Mouse (Mus musculus): ENCODE results near the gene Actr10. TPM values are rescaled to one million over a fixed set of nuclear protein-coding genes. Genes with fewer than 3 reads are reported as not detected.
A peak's percentile ranks its signal among the peaks of the same experiment; 100 is the strongest.

The Actr10 gene
- polyA plus RNA-seq, 1 experiment from 2014 or later: 209 TPM

- ATAC-seq (replicated peaks; ENCODE audit: low FRiP score, low TSS enrichment, low read depth) (no peak; the same call in none of the 2 replicates), DNase-seq (ENCODE audit: low spot score) (no peak)
- WGBS: 44% methylated on average over 6 of the region's 12 CpGs
- peaks cover 5% of the 10 kb centered on the region; the same call in 1 of the 2 replicates for H3K4me1 ChIP-seq (replicated peaks; ENCODE audit: control insufficient read depth, insufficient read depth, low read length)
- peak overlapping the region; percentile 98 for H3K4me3 ChIP-seq (ENCODE audit: low read depth, low read length)
- peak overlapping the region; percentile 85 for H3K9ac ChIP-seq (ENCODE audit: low read length)
- H3K36me3 ChIP-seq (ENCODE audit: control insufficient read depth, insufficient read depth, low read length): peaks cover 5% of the 10 kb centered on the region
- H3K27me3 ChIP-seq (replicated peaks; ENCODE audit: control insufficient read depth, insufficient read depth, low read length): no peaks in the 10 kb centered on the region
- peak overlapping the region; percentile 92 for H3K27ac ChIP-seq (ENCODE audit: low read depth)
- 0 out of 2 replicates have a peak, but pooled peaks cover 3% of the 10 kb centered on the region for H3K9me3 ChIP-seq (ENCODE audit: control insufficient read depth, low read length)
- H3K4me2 ChIP-seq (ENCODE audit: low read length): peak overlapping the region; percentile 47
Observed at GRCm38 (mm10) chr12:70937150-70937549, 507 bp upstream of the Actr10 start.

GRCm38 (mm10) chr12:70940806-70941205 is 3.1 kb downstream of the Actr10 start:
- Histone ChIP-seq H3K9me3 (ENCODE audit: control insufficient read depth, low read length) (no peaks in the 10 kb centered on the region), H3K4me3 (ENCODE audit: low read depth, low read length) (no peak overlapping the region), H3K27ac (ENCODE audit: low read depth) (no peak overlapping the region), H3K9ac (ENCODE audit: low read length) (no peak overlapping the region), H3K27me3 (replicated peaks; ENCODE audit: control insufficient read depth, insufficient read depth, low read length) (no peaks in the 10 kb centered on the region), H3K4me2 (ENCODE audit: low read length) (no peak overlapping the region), H3K4me1 (replicated peaks; ENCODE audit: control insufficient read depth, insufficient read depth, low read length) (peaks cover 5% of the 10 kb centered on the region; the same call in 1 of the 2 replicates), H3K36me3 (ENCODE audit: control insufficient read depth, insufficient read depth, low read length) (peaks cover 32% of the 10 kb centered on the region)
- 96% methylated on average over 7 of the region's 7 CpGs for WGBS
- DNase-seq (ENCODE audit: low spot score) (no peak), ATAC-seq (replicated peaks; ENCODE audit: low FRiP score, low TSS enrichment, low read depth) (no peak)

- no peak for ATAC-seq (replicated peaks; ENCODE audit: low FRiP score, low TSS enrichment, low read depth)
- H3K9me3 ChIP-seq (ENCODE audit: control insufficient read depth, low read length): no peaks in the 10 kb centered on the region
- DNase-seq (ENCODE audit: low spot score): no peak
- H3K27me3 ChIP-seq (replicated peaks; ENCODE audit: control insufficient read depth, insufficient read depth, low read length): no peaks in the 10 kb centered on the region
- H3K4me1 ChIP-seq (replicated peaks; ENCODE audit: control insufficient read depth, insufficient read depth, low read length): no peaks in the 10 kb centered on the region
- WGBS: 92% methylated on average over 5 of the region's 5 CpGs
- no peak overlapping the region for H3K4me2 ChIP-seq (ENCODE audit: low read length)
- H3K4me3 ChIP-seq (ENCODE audit: low read depth, low read length): no peak overlapping the region
- H3K27ac ChIP-seq (ENCODE audit: low read depth): no peak overlapping the region
- no peak overlapping the region for H3K9ac ChIP-seq (ENCODE audit: low read length)
- peaks cover 59% of the 10 kb centered on the region for H3K36me3 ChIP-seq (ENCODE audit: control insufficient read depth, insufficient read depth, low read length)
Observed at GRCm38 (mm10) chr12:70944181-70944580, 6.5 kb downstream of the Actr10 start.

GRCm38 (mm10) chr12:70946585-70947256 is 9.1 kb downstream of the Actr10 start:
- Histone ChIP-seq H3K9me3 (ENCODE audit: control insufficient read depth, low read length) (no peaks in the 10 kb centered on the region), H3K36me3 (ENCODE audit: control insufficient read depth, insufficient read depth, low read length) (peaks cover 77% of the 10 kb centered on the region), H3K4me2 (ENCODE audit: low read length) (no peak overlapping the region), H3K4me3 (ENCODE audit: low read depth, low read length) (no peak overlapping the region), H3K9ac (ENCODE audit: low read length) (no peak overlapping the region), H3K27ac (ENCODE audit: low read depth) (no peak overlapping the region), H3K27me3 (replicated peaks; ENCODE audit: control insufficient read depth, insufficient read depth, low read length) (no peaks in the 10 kb centered on the region), H3K4me1 (replicated peaks; ENCODE audit: control insufficient read depth, insufficient read depth, low read length) (no peaks in the 10 kb centered on the region)
- WGBS: 94% methylated on average over 10 of the region's 10 CpGs
- ATAC-seq (replicated peaks; ENCODE audit: low FRiP score, low TSS enrichment, low read depth): no peak
- DNase-seq (ENCODE audit: low spot score): no peak

- H3K27me3 ChIP-seq (replicated peaks; ENCODE audit: control insufficient read depth, insufficient read depth, low read length): no peaks in the 10 kb centered on the region
- no peak overlapping the region for H3K4me3 ChIP-seq (ENCODE audit: low read depth, low read length)
- H3K27ac ChIP-seq (ENCODE audit: low read depth): no peak overlapping the region
- ATAC-seq (replicated peaks; ENCODE audit: low FRiP score, low TSS enrichment, low read depth): no peak
- 87% methylated on average over 4 of the region's 4 CpGs for whole genome bisulfite sequencing
- H3K4me1 ChIP-seq (replicated peaks; ENCODE audit: control insufficient read depth, insufficient read depth, low read length): no peaks in the 10 kb centered on the region
- DNase-seq (ENCODE audit: low spot score): no peak
- H3K36me3 ChIP-seq (ENCODE audit: control insufficient read depth, insufficient read depth, low read length): peaks cover 90% of the 10 kb centered on the region
- H3K9ac ChIP-seq (ENCODE audit: low read length): no peak overlapping the region
- H3K9me3 ChIP-seq (ENCODE audit: control insufficient read depth, low read length): no peaks in the 10 kb centered on the region
- H3K4me2 ChIP-seq (ENCODE audit: low read length): no peak overlapping the region
Observed at GRCm38 (mm10) chr12:70958640-70959039, 21.0 kb downstream of the Actr10 start.

- H3K4me2 ChIP-seq (ENCODE audit: low read length): peak overlapping the region; percentile 60
- no peak; the same call in 1 of the 2 replicates for ATAC-seq (replicated peaks; ENCODE audit: low FRiP score, low TSS enrichment, low read depth)
- WGBS: 27% methylated on average over 8 of the region's 8 CpGs
- peak overlapping the region; percentile 97 for H3K27ac ChIP-seq (ENCODE audit: low read depth)
- H3K36me3 ChIP-seq (ENCODE audit: control insufficient read depth, insufficient read depth, low read length): peaks cover 12% of the 10 kb centered on the region
- DNase-seq (ENCODE audit: low spot score): no peak
- H3K9me3 ChIP-seq (ENCODE audit: control insufficient read depth, low read length): no peaks in the 10 kb centered on the region
- H3K4me1 ChIP-seq (replicated peaks; ENCODE audit: control insufficient read depth, insufficient read depth, low read length): no peaks in the 10 kb centered on the region; the same call in 1 of the 2 replicates
- peak overlapping the region; percentile 63 for H3K4me3 ChIP-seq (ENCODE audit: low read depth, low read length)
- peak overlapping the region; percentile 80 for H3K9ac ChIP-seq (ENCODE audit: low read length)
- H3K27me3 ChIP-seq (replicated peaks; ENCODE audit: control insufficient read depth, insufficient read depth, low read length): no peaks in the 10 kb centered on the region
Observed at GRCm38 (mm10) chr12:70967581-70967980, 29.9 kb downstream of the Actr10 start.

- under 1% methylated on average over 35 of the region's 35 CpGs for WGBS
- H3K9ac ChIP-seq (ENCODE audit: low read length): peak overlapping the region; percentile 80
- no peaks in the 10 kb centered on the region for H3K9me3 ChIP-seq (ENCODE audit: control insufficient read depth, low read length)
- peaks cover 8% of the 10 kb centered on the region for H3K36me3 ChIP-seq (ENCODE audit: control insufficient read depth, insufficient read depth, low read length)
- DNase-seq (ENCODE audit: low spot score) (peak; percentile 91), ATAC-seq (replicated peaks; ENCODE audit: low FRiP score, low TSS enrichment, low read depth) (peak; percentile 88)
- H3K27ac ChIP-seq (ENCODE audit: low read depth): peak overlapping the region; percentile 97
- H3K27me3 ChIP-seq (replicated peaks; ENCODE audit: control insufficient read depth, insufficient read depth, low read length): no peaks in the 10 kb centered on the region
- H3K4me2 ChIP-seq (ENCODE audit: low read length): peak overlapping the region; percentile 60
- no peaks in the 10 kb centered on the region; the same call in 1 of the 2 replicates for H3K4me1 ChIP-seq (replicated peaks; ENCODE audit: control insufficient read depth, insufficient read depth, low read length)
- peak overlapping the region; percentile 63 for H3K4me3 ChIP-seq (ENCODE audit: low read depth, low read length)
Observed at GRCm38 (mm10) chr12:70968141-70968790, 30.6 kb downstream of the Actr10 start.

GRCm38 (mm10) chr12:70968791-70969307 is 31.2 kb downstream of the Actr10 start:
- Histone ChIP-seq H3K9me3 (ENCODE audit: control insufficient read depth, low read length) (no peaks in the 10 kb centered on the region), H3K4me2 (ENCODE audit: low read length) (peak overlapping the region; percentile 60), H3K36me3 (ENCODE audit: control insufficient read depth, insufficient read depth, low read length) (peaks cover 3% of the 10 kb centered on the region), H3K27me3 (replicated peaks; ENCODE audit: control insufficient read depth, insufficient read depth, low read length) (no peaks in the 10 kb centered on the region), H3K4me3 (ENCODE audit: low read depth, low read length) (peak overlapping the region; percentile 63), H3K27ac (ENCODE audit: low read depth) (peak overlapping the region; percentile 97), H3K9ac (ENCODE audit: low read length) (peak overlapping the region; percentile 80), H3K4me1 (replicated peaks; ENCODE audit: control insufficient read depth, insufficient read depth, low read length) (no peaks in the 10 kb centered on the region; the same call in 1 of the 2 replicates)
- DNase-seq (ENCODE audit: low spot score): peak; percentile 97
- under 1% methylated on average over 15 of the region's 15 CpGs for WGBS
- ATAC-seq (replicated peaks; ENCODE audit: low FRiP score, low TSS enrichment, low read depth): peak; percentile 74
